Mouse (Mus musculus): ENCODE measurements around the gene Pepd. TPM values are rescaled to one million over a fixed set of nuclear protein-coding genes. Genes with fewer than 3 reads are reported as not detected.

Pepd gene
- polyA plus RNA-seq, 1 experiment from 2014 or later, result 57.8 TPM

GRCm38 (mm10) chr7:34992766-34993165, 80.6 kb downstream of the Pepd start:
- H3K9ac ChIP-seq (ENCODE audit: low read depth, low read length), result no peak overlapping the region
- no peaks in the 10 kb centered on the region for H3K27me3 ChIP-seq (ENCODE audit: control insufficient read depth, insufficient read depth, low read length)
- H3K36me3 ChIP-seq (ENCODE audit: control insufficient read depth, insufficient read depth, low read length), result no peaks in the 10 kb centered on the region
- H3K4me3 ChIP-seq (ENCODE audit: low read depth, low read length), result no peak overlapping the region
- no peak overlapping the region for H3K4me2 ChIP-seq (replicated peaks; ENCODE audit: low read depth, low read length)
- 92% methylated on average over 3 of the region's 3 CpGs for WGBS
- no peak overlapping the region for H3K27ac ChIP-seq (ENCODE audit: low read depth, low read length)
- DNase-seq (ENCODE audit: low spot score) (no peak), ATAC-seq (ENCODE audit: low FRiP score) (no peak)
- H3K9me3 ChIP-seq (ENCODE audit: control insufficient read depth, low read length), result no peaks in the 10 kb centered on the region
- no peaks in the 10 kb centered on the region; the same call in 1 of the 2 replicates for H3K4me1 ChIP-seq (replicated peaks; ENCODE audit: control insufficient read depth, insufficient read depth, low read length)

- ATAC-seq (ENCODE audit: low FRiP score), result no peak
- WGBS, result 79% methylated on average over 7 of the region's 7 CpGs
Observed at GRCm38 (mm10) chr7:34995872-34996662, 83.9 kb downstream of the Pepd start.

GRCm38 (mm10) chr7:35000839-35001238, 88.7 kb downstream of the Pepd start:
- no peaks in the 10 kb centered on the region for H3K4me1 ChIP-seq (replicated peaks; ENCODE audit: control insufficient read depth, insufficient read depth, low read length)
- no peaks in the 10 kb centered on the region for H3K36me3 ChIP-seq (ENCODE audit: control insufficient read depth, insufficient read depth, low read length)
- H3K4me2 ChIP-seq (replicated peaks; ENCODE audit: low read depth, low read length), result no peak overlapping the region
- DNase-seq (ENCODE audit: low spot score) (peak; percentile 64), ATAC-seq (ENCODE audit: low FRiP score) (no peak)
- no peaks in the 10 kb centered on the region for H3K9me3 ChIP-seq (ENCODE audit: control insufficient read depth, low read length)
- H3K9ac ChIP-seq (ENCODE audit: low read depth, low read length), result no peak overlapping the region
- H3K27ac ChIP-seq (ENCODE audit: low read depth, low read length), result no peak overlapping the region
- 34% methylated on average over 6 of the region's 6 CpGs for WGBS
- H3K4me3 ChIP-seq (ENCODE audit: low read depth, low read length), result no peak overlapping the region
- no peaks in the 10 kb centered on the region for H3K27me3 ChIP-seq (ENCODE audit: control insufficient read depth, insufficient read depth, low read length)

More at GRCm38 (mm10) chr7:34995872-34996662, 83.9 kb downstream of the Pepd start:
- Histone ChIP-seq H3K27me3 (ENCODE audit: control insufficient read depth, insufficient read depth, low read length) (no peaks in the 10 kb centered on the region), H3K4me3 (ENCODE audit: low read depth, low read length) (no peak overlapping the region), H3K36me3 (ENCODE audit: control insufficient read depth, insufficient read depth, low read length) (no peaks in the 10 kb centered on the region), H3K27ac (ENCODE audit: low read depth, low read length) (no peak overlapping the region), H3K9me3 (ENCODE audit: control insufficient read depth, low read length) (no peaks in the 10 kb centered on the region), H3K4me2 (replicated peaks; ENCODE audit: low read depth, low read length) (no peak overlapping the region), H3K4me1 (replicated peaks; ENCODE audit: control insufficient read depth, insufficient read depth, low read length) (no peaks in the 10 kb centered on the region; the same call in 1 of the 2 replicates), H3K9ac (ENCODE audit: low read depth, low read length) (no peak overlapping the region)
- DNase-seq (ENCODE audit: low spot score), result no peak

- no peak for ATAC-seq (ENCODE audit: low FRiP score)
- WGBS, result 82% methylated on average over 7 of the region's 7 CpGs
- no peak overlapping the region for H3K4me3 ChIP-seq (ENCODE audit: low read depth, low read length)
- H3K4me2 ChIP-seq (replicated peaks; ENCODE audit: low read depth, low read length), result no peak overlapping the region
- no peaks in the 10 kb centered on the region for H3K36me3 ChIP-seq (ENCODE audit: control insufficient read depth, insufficient read depth, low read length)
- H3K4me1 ChIP-seq (replicated peaks; ENCODE audit: control insufficient read depth, insufficient read depth, low read length), result no peaks in the 10 kb centered on the region
- H3K27ac ChIP-seq (ENCODE audit: low read depth, low read length), result no peak overlapping the region
- no peaks in the 10 kb centered on the region for H3K27me3 ChIP-seq (ENCODE audit: control insufficient read depth, insufficient read depth, low read length)
- no peak overlapping the region for H3K9ac ChIP-seq (ENCODE audit: low read depth, low read length)
- DNase-seq (ENCODE audit: low spot score), result no peak
- no peaks in the 10 kb centered on the region for H3K9me3 ChIP-seq (ENCODE audit: control insufficient read depth, low read length)
Observed at GRCm38 (mm10) chr7:35003171-35003737, 91.1 kb downstream of the Pepd start.

- WGBS, result 89% methylated on average over 7 of the region's 7 CpGs
- Histone ChIP-seq H3K27ac (ENCODE audit: low read depth, low read length) (no peak overlapping the region), H3K4me2 (replicated peaks; ENCODE audit: low read depth, low read length) (no peak overlapping the region), H3K4me1 (replicated peaks; ENCODE audit: control insufficient read depth, insufficient read depth, low read length) (no peaks in the 10 kb centered on the region), H3K27me3 (ENCODE audit: control insufficient read depth, insufficient read depth, low read length) (no peaks in the 10 kb centered on the region), H3K9ac (ENCODE audit: low read depth, low read length) (no peak overlapping the region), H3K9me3 (ENCODE audit: control insufficient read depth, low read length) (no peaks in the 10 kb centered on the region), H3K4me3 (ENCODE audit: low read depth, low read length) (no peak overlapping the region), H3K36me3 (ENCODE audit: control insufficient read depth, insufficient read depth, low read length) (no peaks in the 10 kb centered on the region)
- no peak for DNase-seq (ENCODE audit: low spot score)
- ATAC-seq (ENCODE audit: low FRiP score), result no peak
Observed at GRCm38 (mm10) chr7:35006661-35007060, 94.5 kb downstream of the Pepd start.

- Histone ChIP-seq H3K27ac (ENCODE audit: low read depth, low read length) (0 out of 2 replicates have a peak overlapping the region, but pooled peaks have one; percentile 9), H3K9ac (ENCODE audit: low read depth, low read length) (no peak overlapping the region), H3K36me3 (ENCODE audit: control insufficient read depth, insufficient read depth, low read length) (no peaks in the 10 kb centered on the region), H3K4me3 (ENCODE audit: low read depth, low read length) (no peak overlapping the region), H3K4me1 (replicated peaks; ENCODE audit: control insufficient read depth, insufficient read depth, low read length) (no peaks in the 10 kb centered on the region), H3K27me3 (ENCODE audit: control insufficient read depth, insufficient read depth, low read length) (no peaks in the 10 kb centered on the region), H3K4me2 (replicated peaks; ENCODE audit: low read depth, low read length) (no peak overlapping the region), H3K9me3 (ENCODE audit: control insufficient read depth, low read length) (no peaks in the 10 kb centered on the region)
- 63% methylated on average over 9 of the region's 9 CpGs for whole genome bisulfite sequencing
- peak; percentile 66 for ATAC-seq (ENCODE audit: low FRiP score)
- peak; percentile 43 for DNase-seq (ENCODE audit: low spot score)
Observed at GRCm38 (mm10) chr7:35013228-35013627, 101.0 kb downstream of the Pepd start.

GRCm38 (mm10) chr7:35015252-35015651, 103.1 kb downstream of the Pepd start:
- DNase-seq (ENCODE audit: low spot score), result no peak
- no peak overlapping the region for H3K27ac ChIP-seq (ENCODE audit: low read depth, low read length)
- no peak overlapping the region for H3K4me3 ChIP-seq (ENCODE audit: low read depth, low read length)
- WGBS, result 75% methylated on average over 2 of the region's 2 CpGs
- H3K4me1 ChIP-seq (replicated peaks; ENCODE audit: control insufficient read depth, insufficient read depth, low read length), result no peaks in the 10 kb centered on the region
- no peak overlapping the region for H3K9ac ChIP-seq (ENCODE audit: low read depth, low read length)
- no peak overlapping the region for H3K4me2 ChIP-seq (replicated peaks; ENCODE audit: low read depth, low read length)
- H3K27me3 ChIP-seq (ENCODE audit: control insufficient read depth, insufficient read depth, low read length), result no peaks in the 10 kb centered on the region
- H3K9me3 ChIP-seq (ENCODE audit: control insufficient read depth, low read length), result no peaks in the 10 kb centered on the region
- no peaks in the 10 kb centered on the region for H3K36me3 ChIP-seq (ENCODE audit: control insufficient read depth, insufficient read depth, low read length)
- ATAC-seq (ENCODE audit: low FRiP score), result no peak

GRCm38 (mm10) chr7:35021365-35021764, 109.2 kb downstream of the Pepd start:
- DNase-seq (ENCODE audit: low spot score) (no peak), ATAC-seq (ENCODE audit: low FRiP score) (no peak)
- WGBS, result 90% methylated on average over 9 of the region's 10 CpGs
- H3K27ac ChIP-seq (ENCODE audit: low read depth, low read length), result no peak overlapping the region
- no peaks in the 10 kb centered on the region for H3K27me3 ChIP-seq (ENCODE audit: control insufficient read depth, insufficient read depth, low read length)
- H3K9me3 ChIP-seq (ENCODE audit: control insufficient read depth, low read length), result no peaks in the 10 kb centered on the region
- no peaks in the 10 kb centered on the region for H3K4me1 ChIP-seq (replicated peaks; ENCODE audit: control insufficient read depth, insufficient read depth, low read length)
- H3K4me3 ChIP-seq (ENCODE audit: low read depth, low read length), result no peak overlapping the region
- H3K4me2 ChIP-seq (replicated peaks; ENCODE audit: low read depth, low read length), result no peak overlapping the region
- no peak overlapping the region for H3K9ac ChIP-seq (ENCODE audit: low read depth, low read length)
- no peaks in the 10 kb centered on the region for H3K36me3 ChIP-seq (ENCODE audit: control insufficient read depth, insufficient read depth, low read length)

GRCm38 (mm10) chr7:35023251-35023650, 111.1 kb downstream of the Pepd start:
- Histone ChIP-seq H3K9ac (ENCODE audit: low read depth, low read length) (no peak overlapping the region), H3K27me3 (ENCODE audit: control insufficient read depth, insufficient read depth, low read length) (no peaks in the 10 kb centered on the region), H3K27ac (ENCODE audit: low read depth, low read length) (no peak overlapping the region), H3K4me3 (ENCODE audit: low read depth, low read length) (no peak overlapping the region), H3K4me2 (replicated peaks; ENCODE audit: low read depth, low read length) (no peak overlapping the region), H3K4me1 (replicated peaks; ENCODE audit: control insufficient read depth, insufficient read depth, low read length) (no peaks in the 10 kb centered on the region), H3K9me3 (ENCODE audit: control insufficient read depth, low read length) (no peaks in the 10 kb centered on the region), H3K36me3 (ENCODE audit: control insufficient read depth, insufficient read depth, low read length) (no peaks in the 10 kb centered on the region)
- ATAC-seq (ENCODE audit: low FRiP score) (no peak), DNase-seq (ENCODE audit: low spot score) (no peak)
- WGBS, result 73% methylated on average over 4 of the region's 4 CpGs
